Mouse (Mus musculus) heart, adult 2 months (tissue): Measurements from ENCODE around the gene Phldb2. TPM values are rescaled to one million over a fixed set of nuclear protein-coding genes. Genes with fewer than 3 reads are reported as not detected.
A peak's percentile ranks its signal among the peaks of the same experiment; 100 is the strongest.

Experiments used
- DNase-seq, 2 experiments: peaks; one replicate each; pipeline ENCODE4 v3.0.0; 2021
- H3K27ac ChIP-seq: fragments of 200-600 bp; 2 replicates; pipeline ENCODE4 v1.8.1; 2022
- H3K27me3 ChIP-seq: fragments of 200-500 bp; 2 replicates; pipeline ENCODE4 v1.6.1; 2012; ENCODE audit warnings: mild to moderate bottlenecking, low read length, inconsistent platforms, mixed read lengths; ENCODE audit not compliant: control insufficient read depth, insufficient read depth
- H3K36me3 ChIP-seq: fragments of 200-500 bp; 2 replicates; pipeline ENCODE4 v1.6.1; 2012; ENCODE audit warnings: low read length, inconsistent platforms; ENCODE audit not compliant: control insufficient read depth, insufficient read depth
- H3K4me1 ChIP-seq: fragments of 200-500 bp; 2 replicates; pipeline ENCODE4 v1.6.1; 2011; ENCODE audit warnings: low read length; ENCODE audit not compliant: control insufficient read depth, insufficient read depth
- H3K4me3 ChIP-seq: fragments of 200-600 bp; 2 replicates; pipeline ENCODE4 v1.8.1; 2022
- H3K79me2 ChIP-seq: fragments of 200-500 bp; replicated peaks from 2 replicates; pipeline ENCODE4 v1.6.1; 2012; ENCODE audit warnings: mild to moderate bottlenecking, inconsistent platforms, low read length, moderate library complexity, mixed read lengths; ENCODE audit not compliant: control insufficient read depth, insufficient read depth
- H3K9ac ChIP-seq: fragments of 200-500 bp; 2 replicates; pipeline ENCODE4 v1.6.1; 2012; ENCODE audit warnings: low read depth, mild to moderate bottlenecking, control low read depth, inconsistent platforms, low read length, mixed read lengths
- CTCF ChIP-seq: fragments of 200-600 bp; IDR thresholded peaks from 2 replicates; pipeline ENCODE4 v1.8.1; 2022; ENCODE audit warnings: antibody characterized with exemption, mild to moderate bottlenecking, moderate library complexity
- EP300 ChIP-seq: fragments of 200-500 bp; IDR thresholded peaks from 2 replicates; pipeline ENCODE4 v1.6.1; 2011; ENCODE audit warnings: low read depth, low read length, control low read depth; ENCODE audit not compliant: insufficient read depth
- POLR2A ChIP-seq: fragments of 200-500 bp; IDR thresholded peaks from 2 replicates; pipeline ENCODE4 v1.6.1; 2011; ENCODE audit warnings: mild to moderate bottlenecking, low read depth, low read length, control low read depth; ENCODE audit not compliant: insufficient read depth
- WGBS: fragments of 180-500 bp; shearing (Covaris S2); methylation state at CpG from one replicate; pipeline ENCODE4 v1.1.7; 2018; 5-methylcytosine and 5-hydroxymethylcytosine counted together
- intact Hi-C: fragments of 180-260 bp; cut with DNase I; formaldehyde crosslinking; loops from one replicate; pipeline ENCODE4 v1.15.1; 2025
- polyA plus RNA-seq: library from polyadenylated mRNA; depleted of rRNA; stranded (reverse); fragments of >200 nt; gene quantifications from 2 replicates; pipeline ENCODE4 v1.2.3, GENCODE M21; 2012
- total RNA-seq, 2 experiments: library from RNA; stranded (reverse); gene quantifications; 2 replicates each; pipeline ENCODE4 v1.2.3; 2021

Gene Phldb2
- total and polyA plus RNA-seq, 3 experiments = 3.6 to 13.0 (median 10.9) TPM

DNA sequence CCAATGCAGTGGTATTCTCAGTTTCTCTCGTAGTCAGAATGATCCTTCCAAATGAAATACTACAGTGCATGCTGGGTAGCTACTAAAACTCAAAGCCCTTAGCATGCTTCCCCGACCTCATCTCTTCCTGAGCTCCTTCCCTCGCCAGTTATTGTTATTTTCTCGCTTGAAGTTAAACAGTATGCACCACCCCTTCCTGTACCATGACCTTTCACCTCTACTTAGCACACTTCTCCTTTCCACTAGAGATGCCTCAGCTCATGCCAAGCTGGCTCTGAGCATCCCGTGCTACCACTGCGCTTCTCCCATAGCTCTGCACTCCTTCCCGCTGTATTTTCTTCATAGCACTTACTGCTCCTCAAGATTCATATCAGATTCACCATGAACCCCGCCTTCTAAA lies 215.5 kb downstream of the Phldb2 start:
- Histone ChIP-seq H3K27ac (no peak overlapping the region), H3K9ac (no peak overlapping the region)
- no peak for TF ChIP-seq POLR2A
- TF ChIP-seq EP300 = no peak

DNA sequence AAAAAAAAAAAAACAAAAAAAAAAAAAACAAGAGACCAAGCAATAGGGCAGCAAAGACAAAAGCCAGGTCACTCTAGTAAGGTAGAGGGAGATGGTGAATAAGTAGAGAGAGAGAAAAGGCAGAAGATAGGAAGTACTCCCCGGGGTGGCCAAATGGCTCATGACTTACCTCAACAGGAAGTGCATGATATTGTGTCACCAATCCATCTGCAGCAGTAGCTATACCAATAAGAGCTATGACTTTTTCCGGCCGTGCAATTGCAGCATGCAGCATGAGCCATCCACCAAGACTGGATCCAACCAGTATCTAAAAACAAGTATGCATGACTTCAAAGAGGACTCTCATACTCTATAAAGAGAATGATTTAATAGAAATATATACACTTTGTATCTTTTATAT lies 216.7 kb downstream of the Phldb2 start:
- Histone ChIP-seq H3K4me1 (peaks cover 2% of the 10 kb centered on the region), H3K27ac (no peak overlapping the region), H3K79me2 (no peaks in the 10 kb centered on the region; the same call in 1 of the 2 replicates), H3K36me3 (peaks cover 9% of the 10 kb centered on the region), H3K9ac (no peak overlapping the region), H3K27me3 (no peaks in the 10 kb centered on the region), H3K4me3 (no peak overlapping the region)
- TF ChIP-seq EP300 (no peak), CTCF (no peak), POLR2A (no peak)
- intact Hi-C loops = no loop called here
- no peak for DNase-seq
- 69% methylated on average over 3 of the region's 3 CpGs for WGBS

More for the DNA sequence above, 215.5 kb downstream of the Phldb2 start:
- Histone ChIP-seq H3K4me3 (no peak overlapping the region), H3K79me2 (no peaks in the 10 kb centered on the region; the same call in 1 of the 2 replicates), H3K27me3 (no peaks in the 10 kb centered on the region), H3K4me1 (peaks cover 2% of the 10 kb centered on the region), H3K36me3 (peaks cover 9% of the 10 kb centered on the region)
- DNase-seq = no peak
- 56% methylated on average over 8 of the region's 8 CpGs for whole genome bisulfite sequencing
- intact Hi-C loops = no loop called here

DNA sequence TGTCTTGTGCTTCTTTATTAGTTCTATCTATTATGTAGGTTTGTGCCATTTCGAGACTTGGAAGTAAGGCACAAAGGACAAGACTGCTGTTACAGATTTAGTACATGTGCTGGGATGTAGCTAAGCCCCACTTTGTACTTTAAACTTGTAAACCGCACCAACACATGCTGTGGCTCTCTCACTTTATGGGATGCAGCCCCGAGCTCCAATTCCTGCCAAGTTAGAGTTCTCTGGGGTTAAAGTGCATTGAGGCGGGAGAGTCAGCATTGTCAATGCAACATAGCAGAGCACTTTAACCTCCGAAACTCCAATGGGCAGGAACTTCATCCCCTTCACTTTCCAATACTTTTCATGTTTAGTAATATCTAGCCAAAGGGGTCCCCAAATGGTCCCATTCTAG lies 224.2 kb downstream of the Phldb2 start:
- intact Hi-C loops = loop anchor here (5.0 kb wide), 1 partner anchor 432 kb away; no protein-coding TSS in a partner anchor
- no peak overlapping the region for H3K9ac ChIP-seq
- no peak for TF ChIP-seq POLR2A
- H3K27ac ChIP-seq = no peak overlapping the region
- no peak overlapping the region for H3K4me3 ChIP-seq
- no peak for DNase-seq
- H3K4me1 ChIP-seq = no peaks in the 10 kb centered on the region
- no peaks in the 10 kb centered on the region; the same call in 1 of the 2 replicates for H3K79me2 ChIP-seq
- H3K36me3 ChIP-seq = peaks cover 7% of the 10 kb centered on the region
- 84% methylated on average over 5 of the region's 5 CpGs for WGBS
- no peaks in the 10 kb centered on the region for H3K27me3 ChIP-seq

DNA sequence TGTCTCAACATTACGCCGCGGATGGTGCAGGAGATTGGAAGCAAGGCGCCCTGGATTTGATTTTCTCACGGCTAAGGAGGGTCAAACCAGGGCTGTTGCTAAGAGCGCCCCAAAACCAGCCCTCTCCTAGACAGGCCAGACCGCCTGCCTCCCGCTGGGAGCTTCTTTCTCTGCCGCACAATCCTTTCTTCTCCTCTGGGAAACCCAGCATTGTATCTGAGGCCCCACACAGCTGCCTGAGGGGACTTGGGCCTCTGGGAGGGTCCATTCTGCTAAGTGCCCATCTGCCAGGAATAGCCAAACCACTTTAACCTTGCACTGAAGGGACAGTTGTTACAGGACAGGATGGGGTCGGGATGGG lies 228.7 kb downstream of the Phldb2 start:
- WGBS = 8% methylated on average over 10 of the region's 10 CpGs
- DNase-seq = no peak

DNA sequence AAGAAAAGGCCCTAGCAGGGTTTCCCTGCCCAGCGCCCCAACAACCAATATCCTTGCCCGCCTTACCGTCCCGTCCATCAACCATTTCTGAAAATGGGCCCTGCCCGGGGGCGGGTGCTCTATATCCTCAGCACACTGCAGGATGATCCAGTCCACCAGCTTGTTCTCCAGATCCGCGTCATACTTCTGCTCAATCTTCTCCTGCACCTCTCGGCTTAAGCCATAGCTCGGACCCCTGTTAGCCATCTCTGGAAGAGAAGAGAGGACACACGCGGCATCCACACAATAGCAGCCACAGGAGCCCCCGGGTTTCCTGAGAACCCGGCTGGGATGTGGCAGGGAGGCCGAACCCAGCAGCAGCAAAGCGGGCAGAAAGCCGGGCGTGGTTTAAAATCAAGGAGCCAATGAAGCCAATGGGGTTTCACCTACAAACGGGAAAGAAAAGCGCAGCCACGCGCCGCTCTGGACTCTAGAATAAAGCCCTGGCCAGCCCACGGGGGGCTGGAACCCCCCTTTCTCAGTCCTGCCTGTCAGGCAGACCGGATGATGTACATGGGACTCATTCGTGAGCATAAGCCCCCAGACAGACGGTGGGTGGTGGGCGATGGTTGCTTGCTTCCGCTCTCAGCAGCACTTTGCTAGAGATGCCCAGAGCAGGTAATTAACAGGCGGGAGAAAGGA lies 229.2 kb downstream of the Phldb2 start, which contains the start of gene Tagln3:
Gene Tagln3 (minus strand): TSS at position 548 of the 681 bp plus-strand sequence.
- DNase-seq = peak in 1 of 2 experiments; percentile 32
- WGBS = 5% methylated on average over 30 of the region's 30 CpGs
- H3K9ac ChIP-seq = no peak within 1 kb of the TSS

More for the DNA sequence above, 228.7 kb downstream of the Phldb2 start:
- Histone ChIP-seq H3K4me3 (no peak overlapping the region; the same call in 1 of the 2 replicates), H3K27ac (no peak overlapping the region), H3K79me2 (no peaks in the 10 kb centered on the region), H3K4me1 (no peaks in the 10 kb centered on the region), H3K36me3 (peaks cover 5% of the 10 kb centered on the region; the same call in 1 of the 2 replicates), H3K9ac (no peak overlapping the region), H3K27me3 (no peaks in the 10 kb centered on the region)
- TF ChIP-seq POLR2A (no peak), CTCF (no peak), EP300 (no peak)
- intact Hi-C loops = loop anchor here (5.0 kb wide), 1 partner anchor 427 kb away; no protein-coding TSS in a partner anchor

DNA sequence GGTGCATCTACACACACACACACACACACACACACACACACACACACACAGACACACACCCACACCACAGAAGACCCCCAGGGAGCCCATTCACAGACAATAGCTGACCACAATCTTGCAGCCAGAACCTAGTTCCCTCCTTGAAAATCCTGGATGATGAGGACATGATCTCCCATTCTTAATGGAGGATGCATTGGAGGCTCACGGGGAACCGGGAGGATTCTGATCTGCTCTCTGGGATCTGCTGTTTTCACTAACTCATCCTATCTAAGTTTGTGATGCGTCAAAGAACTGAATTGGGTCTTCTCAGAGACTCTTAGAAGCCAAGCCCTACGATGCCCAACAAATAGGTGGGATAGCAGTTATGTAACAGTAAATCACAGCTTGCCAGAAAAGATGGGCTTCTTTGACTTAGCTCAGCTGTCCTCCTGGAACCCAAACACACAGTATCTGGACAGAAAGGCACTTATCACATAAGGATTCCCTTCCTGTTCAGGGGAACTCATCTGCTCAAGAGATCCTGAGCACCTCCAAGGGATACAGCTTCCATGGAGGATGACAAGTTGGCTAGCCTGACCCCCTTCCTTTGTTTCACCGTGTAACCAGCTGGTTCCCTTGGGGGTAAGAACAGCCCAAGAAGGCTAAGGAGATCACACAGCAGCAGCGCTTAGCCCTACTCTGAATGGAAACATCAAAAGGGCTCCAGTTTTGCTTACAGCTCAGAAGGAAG lies 230.1 kb downstream of the Phldb2 start:
- H3K9ac ChIP-seq = no peak overlapping the region

More for the DNA sequence above, 229.2 kb downstream of the Phldb2 start, which contains the start of gene Tagln3:
- Histone ChIP-seq H3K36me3 (peaks cover 5% of the 10 kb centered on the region; the same call in 1 of the 2 replicates), H3K4me1 (no peaks in the 10 kb centered on the region), H3K4me3 (peak within 1 kb of the TSS; percentile 15; the same call in 1 of the 2 replicates), H3K27me3 (no peaks in the 10 kb centered on the region), H3K27ac (no peak within 1 kb of the TSS), H3K79me2 (no peaks in the 10 kb centered on the region)
- no peak for TF ChIP-seq CTCF
- no peak for TF ChIP-seq EP300
- TF ChIP-seq POLR2A = no peak
- intact Hi-C loops = no loop called here

More for the DNA sequence above, 230.1 kb downstream of the Phldb2 start:
- H3K27ac ChIP-seq = no peak overlapping the region
- 74% methylated on average over 6 of the region's 6 CpGs for WGBS
- no peaks in the 10 kb centered on the region for H3K36me3 ChIP-seq
- no peaks in the 10 kb centered on the region for H3K27me3 ChIP-seq
- DNase-seq = no peak
- no peaks in the 10 kb centered on the region for H3K4me1 ChIP-seq
- intact Hi-C loops = no loop called here
- H3K79me2 ChIP-seq = no peaks in the 10 kb centered on the region
- no peak overlapping the region for H3K4me3 ChIP-seq
- TF ChIP-seq EP300 (no peak), CTCF (no peak), POLR2A (no peak)
